ENCODE assay signal across 13 mouse cellular contexts in the genomic region with DNA sequence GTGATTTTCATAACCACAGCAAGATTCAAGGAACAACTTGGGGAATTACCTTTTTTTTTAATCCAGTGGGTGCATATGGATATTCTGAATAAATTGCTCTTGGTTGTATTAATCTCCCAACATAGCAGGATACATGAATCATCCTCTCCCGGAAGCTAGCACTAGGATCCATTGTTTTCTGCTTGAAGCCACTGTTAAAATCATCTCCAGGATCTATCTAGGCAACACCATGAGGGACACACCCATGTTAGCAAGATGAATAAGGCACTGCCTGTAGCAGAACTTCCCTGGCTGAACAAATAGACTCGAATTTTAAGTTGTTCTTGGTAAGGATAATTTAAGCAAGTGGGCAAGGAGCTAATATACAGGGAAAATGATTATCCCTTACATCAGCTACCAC.
"Had no signal": no experiment of that assay in that cellular context is flagged by ENCODE, and none has a peak within 500 bp of the region (broad histone marks: within the 10 kb centered on the region; RNA-seq: fewer than 3 reads in every experiment).

No protein-coding gene starts in this region.

- H3K4me1 ChIP-seq: intestine, embryonic 15.5 days; limb, embryonic 12.5 days; limb, embryonic 15.5 days; midbrain, embryonic 13.5 days had no signal

- H3K9ac ChIP-seq: intestine, embryonic 15.5 days; limb, embryonic 12.5 days; limb, embryonic 15.5 days; liver, embryonic 14.5 days; liver, postnatal 0 days; midbrain, embryonic 13.5 days had no signal

- H3K4me3 ChIP-seq: intestine, embryonic 15.5 days; limb, embryonic 12.5 days; limb, embryonic 15.5 days; midbrain, embryonic 13.5 days had no signal

- H3K27me3 ChIP-seq: intestine, embryonic 15.5 days; limb, embryonic 12.5 days; limb, embryonic 15.5 days; midbrain, embryonic 13.5 days had no signal

- H3K27ac ChIP-seq: intestine, embryonic 15.5 days; limb, embryonic 12.5 days; limb, embryonic 15.5 days; liver, embryonic 14.5 days; macrophage; midbrain, embryonic 13.5 days had no signal

- DNase-seq: kidney, postnatal 4 days; left cerebral cortex, postnatal 4 days; liver, postnatal 0 days; thymus, adult 18-20 months; thymus, postnatal 36 days had no signal

- ATAC-seq: intestine, embryonic 15.5 days; liver, postnatal 0 days; midbrain, embryonic 13.5 days; midbrain, embryonic 16.5 days had no signal

- H3K36me3 ChIP-seq: intestine, embryonic 15.5 days; limb, embryonic 12.5 days; limb, embryonic 15.5 days; midbrain, embryonic 13.5 days had no signal

- H3K4me2 ChIP-seq: intestine, embryonic 15.5 days; limb, embryonic 12.5 days; limb, embryonic 15.5 days; liver, embryonic 11.5 days; midbrain, embryonic 13.5 days had no signal

- H3K9me3 ChIP-seq: intestine, embryonic 15.5 days; limb, embryonic 12.5 days; limb, embryonic 15.5 days; midbrain, embryonic 13.5 days had no signal
